Mouse (Mus musculus) E14TG2a.4 (cell line): ENCODE measurements around the gene Bag1.
A peak's percentile ranks its signal among the peaks of the same experiment; 100 is the strongest.

Experiments
- H3K27me3 ChIP-seq: 2 replicates; pipeline ENCODE4 v1.6.1; 2014; ENCODE audit warnings: low read length, control low read depth; ENCODE audit not compliant: insufficient read depth
- H3K36me3 ChIP-seq: 2 replicates; pipeline ENCODE4 v1.6.1; 2014; ENCODE audit warnings: low read length, control low read depth; ENCODE audit not compliant: insufficient read depth
- H3K4me1 ChIP-seq: replicated peaks from 2 replicates; pipeline ENCODE4 v1.6.1; 2014; ENCODE audit warnings: low read depth, low read length, control low read depth
- H3K4me3 ChIP-seq: replicated peaks from 2 replicates; pipeline ENCODE4 v1.5.1; 2014; ENCODE audit warnings: mild to moderate bottlenecking, low read length
- H3K9me3 ChIP-seq: 2 replicates; pipeline ENCODE4 v1.6.1; 2014; ENCODE audit warnings: low read length, control low read depth
- CTCF ChIP-seq: conservative IDR thresholded peaks from 2 replicates; pipeline ENCODE4 v1.5.1; 2014; ENCODE audit warnings: low read length
- NANOG ChIP-seq: IDR thresholded peaks from 2 replicates; pipeline ENCODE4 v1.6.1; 2014; ENCODE audit warnings: borderline replicate concordance, low read length, mixed read lengths
- POU5F1 ChIP-seq: IDR thresholded peaks from 2 replicates; pipeline ENCODE4 v1.6.1; 2014; ENCODE audit warnings: low read length, borderline replicate concordance

The Bag1 gene

DNA sequence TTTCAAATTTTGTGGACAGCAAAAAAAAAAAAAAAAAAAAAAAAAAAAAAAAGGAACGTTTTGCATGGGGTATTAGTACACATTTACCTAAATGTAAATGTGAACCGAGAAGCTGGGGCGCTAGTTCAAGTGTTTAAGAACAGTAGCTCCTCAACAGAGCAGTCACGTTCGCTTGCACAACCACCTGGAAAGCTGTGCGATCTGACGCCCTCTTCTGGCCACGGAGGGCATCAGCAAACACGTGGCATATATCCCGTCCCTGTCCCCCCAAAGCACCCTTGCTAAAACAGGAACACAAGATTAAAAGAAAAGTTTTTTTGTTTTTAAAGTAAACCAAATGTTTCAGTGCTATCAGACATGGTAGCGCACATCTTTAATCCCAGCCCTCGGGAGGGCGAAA lies 23.6 kb upstream of the Bag1 start:
- peaks cover 50% of the 10 kb centered on the region for H3K4me1 ChIP-seq
- no peak for TF ChIP-seq NANOG
- TF ChIP-seq CTCF = peak; percentile 84
- peak overlapping the region; percentile 98 for H3K4me3 ChIP-seq
- H3K36me3 ChIP-seq = peaks cover 63% of the 10 kb centered on the region
- no peaks in the 10 kb centered on the region for H3K27me3 ChIP-seq
- H3K9me3 ChIP-seq = no peaks in the 10 kb centered on the region

DNA sequence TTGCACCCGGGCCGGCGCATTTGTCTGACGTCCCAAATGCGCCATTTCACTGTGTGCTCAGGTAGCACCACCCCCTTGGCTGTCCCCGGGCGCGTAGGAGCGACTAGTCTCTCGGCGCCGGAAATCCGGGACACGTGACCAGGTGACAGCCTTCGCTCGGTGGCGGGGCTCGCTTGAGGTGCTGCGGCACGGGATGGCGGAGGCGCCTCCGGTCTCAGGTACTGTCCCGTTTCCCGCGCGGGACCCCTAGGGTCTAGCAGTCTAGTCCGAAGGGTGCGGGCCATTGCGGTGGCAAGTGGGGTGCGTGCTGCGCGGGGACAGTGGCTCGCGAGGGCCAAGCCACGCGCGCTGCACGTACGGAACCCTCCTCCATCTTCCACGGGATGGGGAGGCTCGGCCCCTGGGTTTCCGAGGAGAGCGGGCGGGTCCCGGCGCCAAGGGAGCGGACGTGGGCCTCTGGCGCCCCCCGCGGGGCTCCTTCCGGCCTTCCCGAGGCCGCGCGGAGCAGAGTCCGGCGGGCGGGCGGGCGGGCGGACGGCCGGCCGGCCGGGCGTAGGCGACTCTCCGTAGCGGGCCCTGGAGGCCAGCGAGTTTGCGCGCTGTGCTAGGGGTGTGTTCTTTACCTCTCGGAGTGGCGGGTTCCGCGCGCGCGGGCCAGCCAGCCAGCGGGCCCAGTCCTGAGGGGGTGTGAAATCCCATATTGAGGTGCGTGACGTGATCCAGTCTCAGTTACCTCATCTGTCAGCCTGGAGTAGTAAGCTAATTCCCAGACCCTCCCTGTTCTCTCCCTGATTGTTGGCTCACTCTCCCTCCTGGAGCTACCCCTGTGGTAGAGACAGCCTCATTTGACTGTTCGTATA lies 23.0 kb upstream of the Bag1 start, which contains the start of gene Nfx1:
Gene Nfx1 (plus strand): TSS at position 65 of the 860 bp plus-strand sequence.
- TF ChIP-seq NANOG (no peak), POU5F1 (no peak), CTCF (no peak)
- H3K4me1 ChIP-seq = peaks cover 44% of the 10 kb centered on the region
- H3K4me3 ChIP-seq = peak within 1 kb of the TSS; percentile 98
- H3K27me3 ChIP-seq = no peaks in the 10 kb centered on the region
- H3K9me3 ChIP-seq = no peaks in the 10 kb centered on the region
- H3K36me3 ChIP-seq = peaks cover 63% of the 10 kb centered on the region

- H3K4me1 ChIP-seq = peaks cover 39% of the 10 kb centered on the region
- TF ChIP-seq CTCF (no peak), POU5F1 (no peak), NANOG (no peak)
- no peaks in the 10 kb centered on the region for H3K27me3 ChIP-seq
- H3K36me3 ChIP-seq = peaks cover 63% of the 10 kb centered on the region
- H3K9me3 ChIP-seq = no peaks in the 10 kb centered on the region
- peak overlapping the region; percentile 98 for H3K4me3 ChIP-seq
Observed at GRCm38 (mm10) chr4:40970592-40970841, 22.4 kb upstream of the Bag1 start.

GRCm38 (mm10) chr4:40969781-40970591 lies 21.9 kb upstream of the Bag1 start:
- Histone ChIP-seq H3K27me3 (no peaks in the 10 kb centered on the region), H3K4me1 (peaks cover 34% of the 10 kb centered on the region), H3K9me3 (no peaks in the 10 kb centered on the region), H3K36me3 (peaks cover 61% of the 10 kb centered on the region), H3K4me3 (peak overlapping the region; percentile 98)
- TF ChIP-seq POU5F1 (no peak), NANOG (no peak), CTCF (no peak)

DNA sequence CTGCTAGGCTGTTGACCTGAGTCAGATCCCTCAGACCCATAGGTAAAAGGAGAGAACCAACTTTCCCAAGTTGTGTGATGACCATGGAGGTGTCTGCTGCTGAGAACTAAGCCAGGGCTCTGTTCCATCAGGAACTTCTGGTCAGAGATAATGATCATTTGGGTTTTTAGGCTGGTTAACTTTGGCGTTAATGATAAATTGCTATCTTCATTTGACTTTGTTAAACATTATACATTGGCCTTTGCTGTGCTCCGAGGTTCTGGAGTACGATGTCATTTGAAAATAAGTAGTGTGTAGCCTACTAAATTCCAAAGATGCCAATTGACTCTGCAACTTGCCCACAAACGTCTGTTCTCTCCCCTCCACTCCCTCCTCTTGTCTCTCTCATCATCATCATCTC lies 21.1 kb upstream of the Bag1 start:
- Histone ChIP-seq H3K4me1 (peaks cover 30% of the 10 kb centered on the region), H3K27me3 (no peaks in the 10 kb centered on the region), H3K9me3 (no peaks in the 10 kb centered on the region), H3K4me3 (peak overlapping the region; percentile 98; the same call in 1 of the 2 replicates), H3K36me3 (peaks cover 63% of the 10 kb centered on the region)
- TF ChIP-seq CTCF (no peak), POU5F1 (no peak), NANOG (no peak)

GRCm38 (mm10) chr4:40963536-40963935 lies 15.4 kb upstream of the Bag1 start:
- Histone ChIP-seq H3K36me3 (peaks cover 94% of the 10 kb centered on the region), H3K4me1 (no peaks in the 10 kb centered on the region), H3K4me3 (no peak overlapping the region), H3K9me3 (no peaks in the 10 kb centered on the region), H3K27me3 (no peaks in the 10 kb centered on the region)
- TF ChIP-seq POU5F1 (no peak), CTCF (no peak), NANOG (no peak)

DNA sequence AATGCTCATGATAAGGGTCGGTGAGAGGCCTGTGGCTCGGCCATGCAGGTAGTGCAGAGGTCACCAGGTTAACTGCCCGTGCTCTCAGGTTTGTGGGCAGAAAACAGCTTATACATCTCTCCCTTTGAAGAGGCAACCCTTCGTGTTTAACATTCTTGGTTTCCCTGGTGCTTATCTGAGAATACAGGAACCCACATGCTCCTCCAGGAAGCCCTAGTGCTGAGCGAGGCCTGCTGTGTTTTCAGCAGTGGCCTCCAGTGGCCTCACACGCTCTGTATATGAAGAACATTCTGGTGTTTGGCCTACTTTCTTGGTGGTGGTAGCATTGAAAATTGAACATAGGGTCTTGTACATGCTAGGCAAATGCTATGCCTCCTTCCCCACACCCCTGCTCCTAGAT lies 7.8 kb upstream of the Bag1 start:
- peaks cover 95% of the 10 kb centered on the region for H3K36me3 ChIP-seq
- no peak for TF ChIP-seq CTCF
- TF ChIP-seq NANOG = no peak
- no peaks in the 10 kb centered on the region for H3K27me3 ChIP-seq
- H3K4me1 ChIP-seq = no peaks in the 10 kb centered on the region
- H3K9me3 ChIP-seq = no peaks in the 10 kb centered on the region
- no peak overlapping the region for H3K4me3 ChIP-seq

DNA sequence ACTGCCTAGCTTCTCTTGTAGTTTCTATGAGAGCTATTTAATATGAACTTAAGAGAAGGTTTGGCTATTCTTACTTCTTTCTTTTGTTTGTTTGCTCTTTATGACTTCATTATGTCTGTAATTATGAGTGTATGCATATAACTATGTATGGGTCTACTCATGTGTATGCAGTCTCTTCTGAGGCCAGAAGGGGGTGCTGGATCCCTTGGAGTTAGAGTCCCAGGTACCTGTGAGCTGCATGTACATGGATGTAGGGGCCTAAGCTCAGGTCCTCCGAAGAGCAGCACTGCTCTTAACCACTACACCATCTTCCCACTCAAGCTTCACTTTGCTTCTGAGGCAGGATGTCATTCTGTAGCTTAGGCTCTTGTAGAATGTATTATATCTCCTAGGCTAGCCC lies 5.4 kb upstream of the Bag1 start:
- H3K36me3 ChIP-seq = peaks cover 89% of the 10 kb centered on the region
- TF ChIP-seq POU5F1 = no peak
- peak; percentile 56 for TF ChIP-seq CTCF
- H3K27me3 ChIP-seq = no peaks in the 10 kb centered on the region
- no peaks in the 10 kb centered on the region for H3K9me3 ChIP-seq
- peaks cover 12% of the 10 kb centered on the region for H3K4me1 ChIP-seq
- no peak overlapping the region for H3K4me3 ChIP-seq
